Mouse (Mus musculus) hindbrain, embryonic 16.5 days (tissue): ENCODE data around the gene Gm20219. TPM values are rescaled to one million over a fixed set of nuclear protein-coding genes. Genes with fewer than 3 reads are reported as not detected.
A peak's percentile ranks its signal among the peaks of the same experiment; 100 is the strongest.

Source experiments
- ATAC-seq: fragments of 200-750 bp; cut with Nextera tagmentation; 2 replicates; pipeline ENCODE4 v1.8.0; 2017; ENCODE audit warnings: moderate TSS enrichment, moderate library complexity
- H3K27ac ChIP-seq: fragments of 300-500 bp; sonication (generic); 2 replicates; pipeline ENCODE4 v1.5.1; 2014; ENCODE audit warnings: low read depth, mild to moderate bottlenecking, control low read depth, low read length, moderate library complexity
- H3K27me3 ChIP-seq: fragments of 300-500 bp; sonication (generic); replicated peaks from 2 replicates; pipeline ENCODE4 v1.6.1; 2014; ENCODE audit warnings: low read length; ENCODE audit not compliant: control insufficient read depth, insufficient read depth
- H3K36me3 ChIP-seq: fragments of 300-500 bp; sonication (generic); 2 replicates; pipeline ENCODE4 v1.6.1; 2014; ENCODE audit warnings: mild to moderate bottlenecking, low read length, moderate library complexity, mixed read lengths; ENCODE audit not compliant: control insufficient read depth, insufficient read depth
- H3K4me1 ChIP-seq: fragments of 300-500 bp; sonication (generic); 2 replicates; pipeline ENCODE4 v1.6.1; 2014; ENCODE audit warnings: low read depth, low read length; ENCODE audit not compliant: control insufficient read depth, insufficient read depth
- H3K4me2 ChIP-seq: fragments of 300-500 bp; sonication (generic); 2 replicates; pipeline ENCODE4 v1.6.1; 2014; ENCODE audit warnings: mild to moderate bottlenecking, low read length, control low read depth, moderate library complexity
- H3K4me3 ChIP-seq: fragments of 300-500 bp; sonication (generic); 2 replicates; pipeline ENCODE4 v1.5.1; 2014; ENCODE audit warnings: mild to moderate bottlenecking, low read length, control low read depth, moderate library complexity
- H3K9ac ChIP-seq: fragments of 300-500 bp; sonication (generic); 2 replicates; pipeline ENCODE4 v1.6.1; 2014; ENCODE audit warnings: low read depth, mild to moderate bottlenecking, control low read depth, low read length, moderate library complexity
- H3K9me3 ChIP-seq: fragments of 300-500 bp; sonication (generic); 2 replicates; pipeline ENCODE4 v1.6.1; 2014; ENCODE audit warnings: mild to moderate bottlenecking, low read length, moderate library complexity; ENCODE audit not compliant: control insufficient read depth
- WGBS: fragments of 180-500 bp; shearing (Covaris S2); extraction: QIAGEN DNeasy Blood & Tissue Kit; methylation state at CpG from one replicate; pipeline ENCODE4 v1.1.7; 2014; 5-methylcytosine and 5-hydroxymethylcytosine counted together
- polyA plus RNA-seq: library from polyadenylated mRNA; unstranded; fragments of >200 nt; fragmentation: Nextera tagmentation; extraction: Ambion mirVana; gene quantifications from 2 replicates; pipeline ENCODE4 v1.2.1, GENCODE M21; 2015

The Gm20219 gene
- polyA plus RNA-seq, 1 experiment from 2014 or later, result 0.95 TPM

- H3K27ac ChIP-seq, result peak overlapping the region; percentile 42
- peak overlapping the region; percentile 49 for H3K4me2 ChIP-seq
- H3K27me3 ChIP-seq, result peaks cover 24% of the 10 kb centered on the region
- 7% methylated on average over 59 of the region's 60 CpGs for WGBS
- peak overlapping the region; percentile 29 for H3K4me3 ChIP-seq
- H3K36me3 ChIP-seq, result no peaks in the 10 kb centered on the region
- H3K9me3 ChIP-seq, result no peaks in the 10 kb centered on the region
- no peak for ATAC-seq
- peak overlapping the region; percentile 33 for H3K9ac ChIP-seq
- peaks cover 34% of the 10 kb centered on the region for H3K4me1 ChIP-seq
These were observed 43.0 kb downstream of the Gm20219 start for GRCm38 (mm10) chr17:56510970-56511706.

GRCm38 (mm10) chr17:56510473-56510969 is 43.7 kb downstream of the Gm20219 start:
- no peak for ATAC-seq
- peaks cover 28% of the 10 kb centered on the region for H3K4me1 ChIP-seq
- H3K4me3 ChIP-seq, result no peak overlapping the region; the same call in 1 of the 2 replicates
- H3K27me3 ChIP-seq, result peaks cover 24% of the 10 kb centered on the region
- peak overlapping the region; percentile 49 for H3K27ac ChIP-seq
- WGBS, result 21% methylated on average over 27 of the region's 27 CpGs
- peak overlapping the region; percentile 49 for H3K4me2 ChIP-seq
- H3K36me3 ChIP-seq, result no peaks in the 10 kb centered on the region
- no peaks in the 10 kb centered on the region for H3K9me3 ChIP-seq
- H3K9ac ChIP-seq, result no peak overlapping the region; the same call in 1 of the 2 replicates

- H3K27ac ChIP-seq, result peak overlapping the region; percentile 49
- no peaks in the 10 kb centered on the region for H3K36me3 ChIP-seq
- no peaks in the 10 kb centered on the region for H3K9me3 ChIP-seq
- no peak; the same call in 1 of the 2 replicates for ATAC-seq
- H3K27me3 ChIP-seq, result peaks cover 24% of the 10 kb centered on the region
- WGBS, result 7% methylated on average over 29 of the region's 37 CpGs
- no peak overlapping the region for H3K4me3 ChIP-seq
- H3K4me1 ChIP-seq, result peaks cover 22% of the 10 kb centered on the region
- H3K9ac ChIP-seq, result no peak overlapping the region
- peak overlapping the region; percentile 9; the same call in 1 of the 2 replicates for H3K4me2 ChIP-seq
These were observed 44.3 kb downstream of the Gm20219 start for GRCm38 (mm10) chr17:56509707-56510472.

- 0 out of 2 replicates have a peak overlapping the region, but pooled peaks have one; percentile 9 for H3K4me2 ChIP-seq
These were observed 45.1 kb downstream of the Gm20219 start for GRCm38 (mm10) chr17:56509021-56509640.

GRCm38 (mm10) chr17:56507161-56508068 is 46.8 kb downstream of the Gm20219 start:
- H3K27ac ChIP-seq, result peak overlapping the region; percentile 96
- H3K36me3 ChIP-seq, result no peaks in the 10 kb centered on the region
- ATAC-seq, result peak; percentile 94
- under 1% methylated on average over 41 of the region's 42 CpGs for WGBS
- H3K27me3 ChIP-seq, result peaks cover 21% of the 10 kb centered on the region
- H3K4me2 ChIP-seq, result peak overlapping the region; percentile 97
- H3K9me3 ChIP-seq, result no peaks in the 10 kb centered on the region; the same call in 1 of the 2 replicates
- H3K4me1 ChIP-seq, result peaks cover 22% of the 10 kb centered on the region
- peak overlapping the region; percentile 92 for H3K9ac ChIP-seq
- H3K4me3 ChIP-seq, result peak overlapping the region; percentile 59

More at GRCm38 (mm10) chr17:56509021-56509640, 45.1 kb downstream of the Gm20219 start:
- Histone ChIP-seq H3K27ac (peak overlapping the region; percentile 49; the same call in 1 of the 2 replicates), H3K36me3 (no peaks in the 10 kb centered on the region), H3K27me3 (peaks cover 24% of the 10 kb centered on the region), H3K9me3 (no peaks in the 10 kb centered on the region; the same call in 1 of the 2 replicates), H3K4me3 (no peak overlapping the region), H3K9ac (no peak overlapping the region), H3K4me1 (peaks cover 22% of the 10 kb centered on the region)
- ATAC-seq, result no peak
- WGBS, result 31% methylated on average over 10 of the region's 10 CpGs

- no peak for ATAC-seq
- 58% methylated on average over 15 of the region's 15 CpGs for WGBS
- Histone ChIP-seq H3K4me2 (peak overlapping the region; percentile 97), H3K4me1 (peaks cover 25% of the 10 kb centered on the region), H3K36me3 (no peaks in the 10 kb centered on the region), H3K9ac (peak overlapping the region; percentile 92), H3K27ac (peak overlapping the region; percentile 96), H3K4me3 (peak overlapping the region; percentile 59), H3K9me3 (no peaks in the 10 kb centered on the region; the same call in 1 of the 2 replicates), H3K27me3 (peaks cover 12% of the 10 kb centered on the region)
These were observed 47.6 kb downstream of the Gm20219 start for GRCm38 (mm10) chr17:56506417-56507065.

GRCm38 (mm10) chr17:56505401-56505800 is 48.8 kb downstream of the Gm20219 start:
- Histone ChIP-seq H3K27me3 (0 out of 2 replicates have a peak, but pooled peaks cover 2% of the 10 kb centered on the region), H3K27ac (no peak overlapping the region), H3K4me3 (no peak overlapping the region), H3K4me1 (peaks cover 18% of the 10 kb centered on the region), H3K9ac (no peak overlapping the region), H3K9me3 (no peaks in the 10 kb centered on the region; the same call in 1 of the 2 replicates), H3K4me2 (no peak overlapping the region), H3K36me3 (no peaks in the 10 kb centered on the region)
- ATAC-seq, result no peak
- WGBS, result 77% methylated on average over 10 of the region's 10 CpGs

- H3K9me3 ChIP-seq, result no peaks in the 10 kb centered on the region; the same call in 1 of the 2 replicates
- no peaks in the 10 kb centered on the region for H3K36me3 ChIP-seq
- peak; percentile 74 for ATAC-seq
- H3K27ac ChIP-seq, result peak overlapping the region; percentile 55
- 16% methylated on average over 9 of the region's 9 CpGs for WGBS
- no peak overlapping the region for H3K4me3 ChIP-seq
- peaks cover 15% of the 10 kb centered on the region for H3K4me1 ChIP-seq
- no peak overlapping the region for H3K9ac ChIP-seq
- H3K4me2 ChIP-seq, result no peak overlapping the region
- H3K27me3 ChIP-seq, result no peaks in the 10 kb centered on the region
These were observed 51.7 kb downstream of the Gm20219 start for GRCm38 (mm10) chr17:56502526-56502925.
